Mouse (Mus musculus): Measurements from ENCODE around the gene Unc13a. TPM values are rescaled to one million over a fixed set of nuclear protein-coding genes. Genes with fewer than 3 reads are reported as not detected.

Unc13a gene
- polyA plus RNA-seq, 1 experiment from 2014 or later = 0.69 TPM

DNA sequence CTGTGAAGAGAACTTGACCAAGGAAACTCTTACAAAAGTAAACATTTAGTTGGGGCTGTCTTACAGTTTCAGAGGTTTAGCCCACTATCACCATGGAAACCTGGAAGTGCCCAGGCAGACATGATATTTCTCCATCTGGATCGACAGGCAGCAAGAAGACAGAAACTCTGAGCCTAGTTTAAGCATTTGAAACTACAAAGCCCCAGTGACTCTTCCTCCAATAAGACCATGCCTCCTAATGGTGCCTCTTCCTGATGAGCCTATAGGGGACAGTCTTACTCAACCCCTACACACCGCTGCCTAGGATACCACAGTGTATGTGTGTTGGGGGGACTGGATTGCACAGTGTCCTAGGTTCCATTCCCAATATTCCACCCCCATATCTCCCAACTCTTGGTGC lies 2.5 kb upstream of the Unc13a start:
- H3K27me3 ChIP-seq = peaks cover 63% of the 10 kb centered on the region
- ATAC-seq (ENCODE audit: insufficient number of reproducible peaks, low FRiP score, low TSS enrichment, low read depth) = no peak
- 70% methylated on average over 2 of the region's 2 CpGs for WGBS
- no peaks in the 10 kb centered on the region; the same call in 1 of the 2 replicates for H3K9me3 ChIP-seq
- H3K27ac ChIP-seq = no peak overlapping the region
- H3K4me2 ChIP-seq = no peak overlapping the region
- no peak overlapping the region for H3K4me3 ChIP-seq
- no peak overlapping the region for H3K9ac ChIP-seq
- H3K4me1 ChIP-seq = peaks cover 42% of the 10 kb centered on the region
- no peaks in the 10 kb centered on the region for H3K36me3 ChIP-seq

DNA sequence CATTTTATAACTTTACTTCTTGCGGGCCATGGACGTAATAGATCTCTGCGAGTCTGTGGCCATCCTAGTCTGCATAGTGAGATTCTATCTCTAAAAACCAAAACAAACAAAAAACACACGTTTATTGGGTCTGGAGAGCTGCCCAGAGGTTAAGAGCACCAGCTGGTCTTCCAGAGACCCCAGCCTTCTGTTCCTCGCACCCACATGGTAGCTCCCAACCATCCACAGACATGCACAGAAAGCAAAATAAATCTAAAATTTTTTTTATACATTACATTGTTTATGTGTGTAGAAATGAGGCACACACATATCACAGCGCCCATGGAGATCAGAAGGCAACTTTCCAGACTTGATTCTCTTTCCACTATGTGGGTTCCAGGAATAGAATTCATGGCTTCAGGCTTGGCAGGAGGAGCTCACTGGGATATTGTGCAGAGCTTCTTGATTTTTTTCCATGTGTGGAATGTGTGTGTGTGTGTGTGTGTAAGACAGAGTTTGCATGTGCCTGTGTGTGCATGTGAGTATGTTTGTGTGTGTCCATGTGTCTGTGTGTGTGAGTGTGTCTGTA lies 695 bp upstream of the Unc13a start:
- Histone ChIP-seq H3K9ac (0 out of 2 replicates have a peak overlapping the region, but pooled peaks have one; percentile 2), H3K9me3 (no peaks in the 10 kb centered on the region), H3K4me2 (peak overlapping the region; percentile 96), H3K4me3 (peak overlapping the region; percentile 49; the same call in 1 of the 2 replicates), H3K4me1 (peaks cover 45% of the 10 kb centered on the region), H3K36me3 (no peaks in the 10 kb centered on the region), H3K27ac (no peak overlapping the region), H3K27me3 (peaks cover 60% of the 10 kb centered on the region)
- no peak for ATAC-seq (ENCODE audit: insufficient number of reproducible peaks, low FRiP score, low TSS enrichment, low read depth)
- 50% methylated on average over 6 of the region's 6 CpGs for WGBS

DNA sequence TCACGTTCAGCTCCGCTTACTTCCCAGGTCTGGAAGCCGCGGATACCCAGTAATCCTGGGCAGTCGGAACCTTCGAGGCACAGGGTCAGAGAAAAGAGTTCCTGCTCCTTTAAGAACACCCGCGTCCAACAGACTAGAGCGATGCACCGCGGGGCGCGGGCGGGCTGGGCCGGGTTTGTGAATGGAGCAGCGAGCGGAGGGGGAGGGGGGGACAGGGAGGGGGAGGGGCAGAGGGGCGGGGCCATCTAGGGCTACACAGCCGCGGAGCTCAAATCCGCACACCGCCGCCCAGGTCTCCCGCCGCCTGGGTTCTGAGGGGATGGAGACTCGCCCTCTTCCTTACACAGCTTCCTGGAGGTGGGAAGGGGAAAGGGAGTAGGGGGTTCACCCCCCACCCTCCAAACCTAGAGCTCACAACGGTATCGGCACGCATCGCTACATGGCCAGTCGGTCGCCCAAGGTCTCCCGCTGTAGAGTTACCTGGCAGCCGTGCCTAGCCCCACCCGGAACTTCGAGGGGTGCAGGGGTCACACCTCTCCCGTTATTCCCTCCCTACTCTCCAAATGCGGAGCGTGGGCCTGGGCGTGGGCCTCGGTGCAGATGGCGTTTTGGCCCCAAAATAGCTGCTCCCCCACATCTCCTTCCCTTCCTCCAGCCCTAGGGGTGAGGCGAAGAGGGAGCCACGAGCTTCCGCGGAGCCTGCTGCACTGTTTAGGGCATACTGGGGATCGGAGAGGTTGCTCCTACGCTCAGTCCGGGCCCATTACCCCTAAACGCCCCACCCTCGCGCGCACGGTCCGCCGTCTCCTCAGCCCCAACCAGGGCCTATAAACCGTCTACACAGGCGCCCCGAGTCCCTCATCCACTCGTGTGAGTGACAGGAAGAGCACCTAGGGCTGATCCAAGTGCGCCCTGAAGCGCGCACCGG lies 672 bp downstream of the Unc13a start:
- H3K9ac ChIP-seq = no peak overlapping the region
- H3K4me2 ChIP-seq = peak overlapping the region; percentile 96
- H3K27ac ChIP-seq = no peak overlapping the region
- WGBS = under 1% methylated on average over 54 of the region's 64 CpGs
- H3K9me3 ChIP-seq = no peaks in the 10 kb centered on the region
- H3K36me3 ChIP-seq = no peaks in the 10 kb centered on the region
- H3K27me3 ChIP-seq = peaks cover 67% of the 10 kb centered on the region
- peak overlapping the region; percentile 49 for H3K4me3 ChIP-seq
- H3K4me1 ChIP-seq = peaks cover 36% of the 10 kb centered on the region
- peak; percentile 2; the same call in 1 of the 2 replicates for ATAC-seq (ENCODE audit: insufficient number of reproducible peaks, low FRiP score, low TSS enrichment, low read depth)

DNA sequence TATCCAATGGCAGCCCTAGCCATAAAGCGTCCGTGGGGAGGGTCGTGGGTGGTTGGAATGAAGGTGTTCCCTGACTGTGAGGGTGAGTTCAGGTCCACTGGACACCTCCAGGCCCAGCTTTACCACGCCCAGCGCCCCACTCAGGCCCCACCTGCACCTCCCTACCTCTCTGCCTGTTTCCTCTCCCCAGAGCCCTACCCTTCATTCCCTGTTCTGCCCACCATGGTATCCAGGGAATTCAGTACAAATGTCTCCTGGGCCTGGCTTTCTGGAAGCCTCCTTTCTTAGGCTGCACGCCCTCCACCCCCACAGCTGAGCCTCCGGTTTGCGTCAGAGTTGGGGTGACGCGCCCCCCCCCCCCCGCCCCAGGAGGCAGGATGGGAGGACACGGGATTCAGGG lies 1.4 kb downstream of the Unc13a start:
- peak overlapping the region; percentile 96 for H3K4me2 ChIP-seq
- H3K27ac ChIP-seq = no peak overlapping the region
- ATAC-seq (ENCODE audit: insufficient number of reproducible peaks, low FRiP score, low TSS enrichment, low read depth) = no peak
- peaks cover 67% of the 10 kb centered on the region for H3K27me3 ChIP-seq
- no peaks in the 10 kb centered on the region for H3K36me3 ChIP-seq
- peak overlapping the region; percentile 49 for H3K4me3 ChIP-seq
- no peaks in the 10 kb centered on the region for H3K9me3 ChIP-seq
- WGBS = 15% methylated on average over 12 of the region's 12 CpGs
- H3K4me1 ChIP-seq = peaks cover 35% of the 10 kb centered on the region
- no peak overlapping the region for H3K9ac ChIP-seq

DNA sequence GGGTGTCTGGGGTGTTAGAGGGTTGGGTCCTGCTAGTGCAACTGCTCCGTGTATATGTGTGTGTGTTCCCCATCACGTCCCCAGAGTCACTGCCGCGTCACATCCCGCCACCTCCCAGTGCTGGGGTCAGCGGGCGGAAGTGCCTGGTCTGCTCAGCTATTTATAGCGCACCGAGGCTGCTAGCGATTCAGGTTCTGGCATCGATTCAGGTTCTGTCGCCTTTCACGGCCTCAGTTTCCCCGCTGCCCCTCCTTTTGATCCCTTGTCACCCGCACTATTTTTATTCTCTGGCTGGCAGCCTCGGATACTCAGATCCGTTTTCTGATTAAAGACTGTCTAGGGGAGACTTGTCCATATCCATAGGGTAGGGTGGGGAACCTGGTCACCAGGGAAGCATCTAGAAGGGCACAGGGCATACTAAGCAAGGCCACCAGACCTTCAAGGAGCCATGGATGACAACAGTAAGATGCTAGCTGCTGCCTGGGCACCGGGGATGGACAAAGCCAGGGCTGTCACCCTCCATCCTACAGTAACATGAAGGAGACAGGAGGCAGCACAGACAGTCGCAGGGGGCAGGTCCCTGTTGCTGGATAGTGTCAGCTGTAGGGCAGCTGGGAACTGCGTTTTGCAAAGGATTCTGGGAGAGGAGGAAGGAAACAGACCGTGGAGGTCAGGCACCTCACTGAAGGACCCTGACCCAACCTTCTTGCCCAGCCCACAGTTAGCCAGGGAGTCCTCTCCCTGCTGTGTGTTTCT lies 3.2 kb downstream of the Unc13a start:
- Histone ChIP-seq H3K27me3 (peaks cover 80% of the 10 kb centered on the region), H3K36me3 (no peaks in the 10 kb centered on the region), H3K9ac (no peak overlapping the region), H3K27ac (no peak overlapping the region), H3K4me2 (no peak overlapping the region), H3K4me1 (peaks cover 35% of the 10 kb centered on the region), H3K4me3 (no peak overlapping the region), H3K9me3 (no peaks in the 10 kb centered on the region)
- ATAC-seq (ENCODE audit: insufficient number of reproducible peaks, low FRiP score, low TSS enrichment, low read depth) = no peak
- WGBS = 2% methylated on average over 21 of the region's 21 CpGs

DNA sequence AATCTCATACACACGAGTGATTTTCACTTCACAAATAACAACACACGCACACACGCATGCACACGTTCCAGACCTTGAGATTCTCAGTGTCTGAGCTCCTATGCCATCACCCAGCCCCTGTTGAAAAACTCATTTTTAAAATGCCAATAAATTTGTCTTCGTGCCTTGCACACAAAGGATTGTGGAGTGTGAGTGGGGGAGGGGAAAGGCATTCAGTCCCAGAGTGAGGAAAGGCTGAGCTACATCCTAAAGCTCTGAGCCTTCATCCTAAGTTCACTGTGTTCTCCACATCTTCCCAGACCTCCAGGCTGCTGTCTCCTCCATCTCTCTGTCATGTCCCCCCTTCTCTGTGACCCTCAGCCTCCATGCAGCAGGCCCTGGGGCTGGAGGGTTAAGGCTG lies 4.3 kb downstream of the Unc13a start:
- no peak for ATAC-seq (ENCODE audit: insufficient number of reproducible peaks, low FRiP score, low TSS enrichment, low read depth)
- Histone ChIP-seq H3K4me3 (no peak overlapping the region), H3K27me3 (peaks cover 86% of the 10 kb centered on the region), H3K27ac (no peak overlapping the region), H3K4me2 (no peak overlapping the region), H3K4me1 (peaks cover 33% of the 10 kb centered on the region), H3K9ac (no peak overlapping the region), H3K9me3 (no peaks in the 10 kb centered on the region), H3K36me3 (no peaks in the 10 kb centered on the region)
- 55% methylated on average over 5 of the region's 5 CpGs for WGBS

DNA sequence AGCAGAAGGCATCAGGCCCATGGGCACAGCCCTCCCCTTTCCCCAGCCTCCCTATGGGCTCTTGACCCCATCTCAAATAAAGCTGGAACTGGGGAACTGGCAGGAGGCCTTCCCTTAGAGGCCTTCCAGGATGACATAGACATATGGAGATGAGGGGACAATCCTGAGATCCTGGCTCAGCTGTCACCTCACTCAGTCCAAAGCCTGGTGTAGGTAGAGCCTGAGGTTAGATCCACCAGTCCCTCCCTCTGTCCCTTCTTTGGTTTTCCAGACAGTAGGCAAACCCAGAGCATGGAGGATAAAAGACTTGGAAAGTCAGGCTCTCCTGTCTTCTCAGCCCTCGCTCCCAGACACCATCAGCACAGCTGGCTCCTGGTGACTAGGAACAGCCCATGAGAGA lies 4.7 kb downstream of the Unc13a start:
- no peaks in the 10 kb centered on the region for H3K36me3 ChIP-seq
- H3K4me2 ChIP-seq = no peak overlapping the region
- no peak for ATAC-seq (ENCODE audit: insufficient number of reproducible peaks, low FRiP score, low TSS enrichment, low read depth)
- no peak overlapping the region for H3K27ac ChIP-seq
- H3K9me3 ChIP-seq = no peaks in the 10 kb centered on the region
- H3K4me1 ChIP-seq = peaks cover 29% of the 10 kb centered on the region
- 65% methylated on average over 1 of the region's 1 CpGs for WGBS
- H3K27me3 ChIP-seq = peaks cover 90% of the 10 kb centered on the region
- H3K9ac ChIP-seq = no peak overlapping the region
- no peak overlapping the region for H3K4me3 ChIP-seq

DNA sequence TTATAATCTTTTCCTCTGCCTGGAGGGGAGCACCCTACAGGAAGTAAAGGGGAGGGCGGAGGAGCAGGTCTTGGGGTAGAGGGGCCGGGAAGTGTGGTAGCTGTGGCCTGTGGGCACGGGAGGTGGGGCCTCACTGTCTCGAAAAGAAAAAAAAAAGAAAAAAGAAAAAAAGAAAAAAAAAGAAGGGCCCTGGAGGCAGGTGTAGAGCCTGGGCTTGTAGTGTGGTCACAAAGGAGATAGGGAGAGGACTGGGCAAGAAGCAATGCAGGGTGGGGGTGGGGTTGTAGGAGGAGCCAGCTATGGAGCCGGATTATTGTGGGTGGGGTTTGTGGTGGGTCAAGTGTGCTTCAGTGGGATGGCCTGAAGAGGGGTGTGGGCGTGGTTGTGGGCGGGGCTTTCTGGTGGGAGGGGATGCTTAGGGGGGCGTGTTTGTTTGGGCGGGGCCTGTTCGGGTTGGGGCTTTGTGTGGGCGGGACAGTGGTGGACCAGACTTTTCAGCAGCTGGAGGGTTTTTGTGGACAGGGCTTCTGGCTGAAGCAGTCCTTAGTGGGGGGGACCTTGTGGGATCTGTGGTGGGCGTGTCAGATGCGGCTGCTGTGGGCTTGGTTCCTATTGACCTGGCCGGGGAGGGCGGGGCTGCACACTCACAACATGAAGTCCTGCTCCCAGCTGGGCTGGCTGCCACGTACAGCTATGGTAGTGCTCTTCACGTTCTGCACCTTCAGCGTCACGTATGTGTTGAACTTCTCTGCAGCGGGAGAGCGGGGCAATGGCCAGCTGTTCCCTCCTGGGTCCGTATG lies 6.0 kb downstream of the Unc13a start:
- Histone ChIP-seq H3K4me1 (peaks cover 18% of the 10 kb centered on the region), H3K4me2 (peak overlapping the region; percentile 12), H3K9ac (no peak overlapping the region), H3K9me3 (no peaks in the 10 kb centered on the region), H3K27me3 (peaks cover 89% of the 10 kb centered on the region), H3K36me3 (no peaks in the 10 kb centered on the region), H3K4me3 (no peak overlapping the region), H3K27ac (no peak overlapping the region)
- WGBS = 4% methylated on average over 22 of the region's 22 CpGs
- ATAC-seq (ENCODE audit: insufficient number of reproducible peaks, low FRiP score, low TSS enrichment, low read depth) = no peak

DNA sequence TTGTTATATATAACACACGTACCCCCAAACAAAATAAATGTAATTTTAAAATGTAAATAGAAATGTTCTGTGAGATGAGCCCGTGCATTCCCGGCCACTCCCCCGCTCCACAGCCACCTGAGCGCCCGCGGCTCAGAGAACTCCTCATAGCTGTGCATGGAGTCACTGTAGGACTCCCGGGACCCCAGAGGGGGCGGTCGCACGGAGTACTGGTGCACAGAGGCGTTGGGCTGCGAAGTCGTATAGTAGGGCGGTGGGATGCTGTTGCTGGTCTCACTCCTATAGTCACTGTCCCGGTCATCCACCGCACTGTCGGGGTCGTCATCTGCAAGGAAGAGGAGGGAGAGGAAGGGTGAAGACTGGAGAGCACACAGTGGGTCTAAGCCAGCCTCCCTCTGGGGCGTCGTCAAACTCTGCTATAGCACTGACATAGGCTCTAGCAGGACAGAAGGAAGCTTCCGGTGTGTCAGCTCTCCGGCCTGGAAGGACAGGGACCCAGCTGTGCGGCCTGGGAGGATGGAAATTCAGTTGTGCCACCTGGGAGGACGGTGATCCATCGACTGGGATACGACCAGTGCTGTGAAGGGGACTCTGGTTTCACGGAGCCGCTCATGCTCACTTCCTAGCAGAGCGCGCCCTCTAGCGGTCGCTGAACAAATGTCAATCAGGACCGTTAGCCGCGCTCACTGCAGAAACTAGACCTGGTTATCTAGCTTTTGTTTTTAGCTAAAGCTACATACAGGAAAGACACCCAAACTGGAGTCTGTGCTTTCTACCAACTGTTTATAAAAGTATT lies 11.0 kb downstream of the Unc13a start:
- no peak overlapping the region for H3K4me3 ChIP-seq
- no peak overlapping the region for H3K4me2 ChIP-seq
- peaks cover 86% of the 10 kb centered on the region for H3K27me3 ChIP-seq
- H3K9ac ChIP-seq = no peak overlapping the region
- no peaks in the 10 kb centered on the region for H3K36me3 ChIP-seq
- H3K27ac ChIP-seq = no peak overlapping the region
- ATAC-seq (ENCODE audit: insufficient number of reproducible peaks, low FRiP score, low TSS enrichment, low read depth) = no peak
- 6% methylated on average over 36 of the region's 36 CpGs for WGBS
- peaks cover 10% of the 10 kb centered on the region for H3K4me1 ChIP-seq
- no peaks in the 10 kb centered on the region for H3K9me3 ChIP-seq

DNA sequence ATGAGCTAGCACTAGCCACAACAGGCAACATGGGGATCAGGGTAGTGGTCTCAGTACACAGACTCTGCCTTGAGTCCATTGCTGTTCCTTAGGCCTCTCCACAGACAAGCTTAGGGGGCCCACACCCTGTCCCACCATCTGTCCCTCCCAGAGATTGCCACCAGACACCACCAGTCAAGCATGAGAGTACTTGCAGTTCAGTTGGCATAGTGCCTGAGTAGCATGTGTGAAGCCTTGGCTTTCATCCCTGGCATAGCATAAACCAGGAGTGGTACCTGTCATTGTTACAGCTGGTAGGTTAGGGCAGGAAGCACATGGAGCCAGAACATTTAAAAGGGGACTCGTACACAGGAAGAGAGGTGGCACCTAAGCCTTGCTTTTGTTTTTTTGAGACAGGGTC lies 11.8 kb downstream of the Unc13a start:
- Histone ChIP-seq H3K27me3 (peaks cover 86% of the 10 kb centered on the region), H3K4me3 (no peak overlapping the region), H3K9ac (no peak overlapping the region), H3K4me1 (peaks cover 10% of the 10 kb centered on the region), H3K27ac (no peak overlapping the region), H3K9me3 (no peaks in the 10 kb centered on the region), H3K4me2 (no peak overlapping the region), H3K36me3 (no peaks in the 10 kb centered on the region)
- ATAC-seq (ENCODE audit: insufficient number of reproducible peaks, low FRiP score, low TSS enrichment, low read depth) = no peak
- 61% methylated on average over 1 of the region's 1 CpGs for WGBS

All from limb, embryonic 15.5 days (tissue).